In the genomic region with DNA sequence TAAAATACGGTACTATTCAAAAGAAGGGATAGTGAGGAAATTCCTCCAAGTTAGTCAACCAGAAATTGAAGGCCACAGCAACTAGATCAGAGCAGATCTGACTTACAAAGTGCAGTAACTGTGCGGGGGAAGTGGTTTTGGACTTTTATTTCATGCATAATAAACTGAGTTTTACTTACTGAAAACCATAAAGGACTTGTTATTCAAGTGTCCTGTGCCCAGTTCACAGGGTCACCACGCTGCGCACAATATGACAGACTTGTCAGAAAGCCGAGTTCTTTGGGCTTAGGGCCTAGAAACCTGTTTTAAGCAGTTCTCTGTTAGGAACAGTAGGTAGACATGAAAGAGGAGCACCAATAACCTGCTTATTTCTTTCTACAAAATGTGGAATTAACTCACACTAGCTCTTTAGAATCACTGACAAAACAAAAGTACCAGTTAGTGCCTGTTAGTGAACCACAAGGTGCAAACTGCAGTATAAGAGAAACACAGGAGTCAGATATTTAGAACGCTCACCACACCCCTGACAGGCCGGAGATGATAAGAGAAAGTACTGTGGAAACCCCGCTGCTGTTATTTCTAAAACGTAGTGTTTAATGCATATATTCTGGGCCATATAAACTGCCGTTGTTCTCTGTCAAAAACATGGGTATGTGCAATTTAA, we compare ENCODE assay signal across 8 mouse cellular contexts. TPM values are rescaled to one million over a fixed set of nuclear protein-coding genes. Genes with fewer than 3 reads are reported as not detected.
DNase-seq lines count a peak whose midpoint lies in the region; ATAC-seq and TF ChIP-seq lines count a peak whose summit lies in the region.

A gene (minus strand): TSS at position 110 of the 664 bp plus-strand sequence.

- 44% methylated on average over 10 of the region's 10 CpGs for WGBS in forebrain, embryonic 12.5 days
- 16% methylated on average over 10 of the region's 10 CpGs for WGBS in liver, embryonic 13.5 days (ENCODE audit: insufficient replicate concordance)

- peak; percentile 7 to 14 for DNase-seq in cerebellum, postnatal 10 days
- no peak for DNase-seq in cerebellum, adult 9-11 months
- DNase-seq in liver, embryonic 13.5 days: peak; percentile 69
- no peak for DNase-seq in ovary, postnatal 10 days (ENCODE audit: low spot score)
- DNase-seq in thymus, postnatal 10 days (ENCODE audit: low spot score in 2 of 2): no peak
- no peak for DNase-seq in left cerebral cortex, adult 11 months (ENCODE audit: low spot score)

- H3K27ac ChIP-seq in forebrain, embryonic 12.5 days: 0 out of 2 replicates have a peak within 1 kb of the TSS, but pooled peaks have one; percentile 9
- peak within 1 kb of the TSS; percentile 98 for H3K27ac ChIP-seq in liver, embryonic 13.5 days

- peaks cover 37% of the 10 kb centered on the region for H3K27me3 ChIP-seq in E14TG2a.4 (ENCODE audit: insufficient read depth, low read length)
- H3K27me3 ChIP-seq in forebrain, embryonic 12.5 days: peaks cover 24% of the 10 kb centered on the region
- H3K27me3 ChIP-seq in liver, embryonic 13.5 days: no peaks in the 10 kb centered on the region

- no peaks in the 10 kb centered on the region for H3K9me3 ChIP-seq in E14TG2a.4 (ENCODE audit: low read length)
- H3K9me3 ChIP-seq in forebrain, embryonic 12.5 days: no peaks in the 10 kb centered on the region
- H3K9me3 ChIP-seq in liver, embryonic 13.5 days (replicated peaks): no peaks in the 10 kb centered on the region

- peaks cover 6% of the 10 kb centered on the region for H3K4me1 ChIP-seq in E14TG2a.4 (replicated peaks; ENCODE audit: low read depth, low read length)
- peaks cover 12% of the 10 kb centered on the region; the same call in 1 of the 2 replicates for H3K4me1 ChIP-seq in forebrain, embryonic 12.5 days
- peaks cover 44% of the 10 kb centered on the region for H3K4me1 ChIP-seq in liver, embryonic 13.5 days (replicated peaks)

- no peaks in the 10 kb centered on the region for H3K36me3 ChIP-seq in E14TG2a.4 (ENCODE audit: insufficient read depth, low read length)
- no peaks in the 10 kb centered on the region for H3K36me3 ChIP-seq in forebrain, embryonic 12.5 days (replicated peaks)
- no peaks in the 10 kb centered on the region for H3K36me3 ChIP-seq in liver, embryonic 13.5 days

- H3K4me3 ChIP-seq in E14TG2a.4 (replicated peaks; ENCODE audit: low read length): peak within 1 kb of the TSS; percentile 78
- peak within 1 kb of the TSS; percentile 51 for H3K4me3 ChIP-seq in forebrain, embryonic 12.5 days (replicated peaks)
- peak within 1 kb of the TSS; percentile 83 for H3K4me3 ChIP-seq in liver, embryonic 13.5 days (replicated peaks)

- no peak for TF ChIP-seq CTCF in E14TG2a.4 (conservative IDR thresholded peaks at IDR 0.05; ENCODE audit: low read length)

- H3K9ac ChIP-seq in forebrain, embryonic 12.5 days: peak within 1 kb of the TSS; percentile 53
- peak within 1 kb of the TSS; percentile 93 for H3K9ac ChIP-seq in liver, embryonic 13.5 days

- no peak for ATAC-seq in forebrain, embryonic 12.5 days (ENCODE audit: low FRiP score)
- peak; percentile 84 for ATAC-seq in liver, embryonic 13.5 days (ENCODE audit: low read depth)

- H3K4me2 ChIP-seq in forebrain, embryonic 12.5 days: peak within 1 kb of the TSS; percentile 84
- peak within 1 kb of the TSS; percentile 85 for H3K4me2 ChIP-seq in liver, embryonic 13.5 days

RNA-seq across cellular contexts. Expression of the gene that starts here (rescaled TPM):
- polyA plus RNA-seq in forebrain, embryonic 12.5 days (2016; fragmentation: Nextera tagmentation; extraction: Ambion mirVana): 0.42 and 0.66 TPM in 2 replicates
- polyA plus RNA-seq in liver, embryonic 13.5 days (2015; fragmentation: Nextera tagmentation; extraction: Ambion mirVana): 25.5 and 33.6 TPM in 2 replicates

Comparison
In these comparisons a context has a peak if more than half of its experiments do, and no peak if none do; other contexts are left out.
1. RNA of the gene that starts here (polyA plus RNA-seq): 25.5 to 33.6 TPM in liver, embryonic 13.5 days; 0.42 to 0.66 TPM in forebrain, embryonic 12.5 days; every median in the first group is over 10 times any median in the second.
2. DNase-seq: peak in cerebellum, postnatal 10 days (2 of 2) and liver, embryonic 13.5 days (single experiment); none in cerebellum, adult 9-11 months (single experiment), ovary, postnatal 10 days (single experiment), thymus, postnatal 10 days (0 of 2) and left cerebral cortex, adult 11 months (single experiment).
3. Peak in every context shown above with its lines, with median percentiles within 50 percentile points of each other: H3K4me3 ChIP-seq.